Mouse (Mus musculus) megakaryocyte, embryonic 14.5 days (primary cell): ENCODE data around the gene Pgf.

Source experiments
- FLI1 ChIP-seq: IDR thresholded peaks from 2 replicates; pipeline ENCODE4 v1.6.1; 2012; ENCODE audit warnings: low read length, inconsistent platforms, mixed read lengths
- GATA1 ChIP-seq: IDR thresholded peaks from 3 replicates; pipeline ENCODE4 v1.6.1; 2012; ENCODE audit warnings: mixed read lengths, low read length, inconsistent platforms, borderline replicate concordance

DNA sequence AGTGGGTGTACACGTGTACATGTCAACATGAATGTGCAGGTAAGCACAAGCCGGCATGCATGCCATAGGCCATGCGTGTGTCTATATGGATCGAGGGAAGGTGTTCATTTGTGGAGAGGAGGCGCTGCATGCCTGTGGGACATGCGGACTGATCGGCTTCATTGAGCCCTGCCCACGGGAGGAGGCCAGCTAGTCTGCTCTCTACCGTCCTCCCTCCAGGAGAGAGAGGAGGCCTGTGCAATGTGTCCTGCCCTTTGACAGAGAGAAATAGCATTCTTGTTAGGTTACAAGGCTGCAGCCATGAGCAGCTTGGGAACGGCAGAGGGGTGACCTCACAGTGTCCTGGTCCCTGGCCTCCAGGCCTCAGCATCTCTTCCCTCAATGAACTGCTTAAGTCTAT lies 18.6 kb upstream of the Pgf start:
- TF ChIP-seq GATA1: no peak
- no peak for TF ChIP-seq FLI1
